Mouse (Mus musculus) myocyte (in vitro differentiated cells): ENCODE data around the gene Zfp526.

Source experiments
- CEBPB ChIP-seq: IDR thresholded peaks from 2 replicates; pipeline ENCODE4 v1.6.1; 2011; ENCODE audit warnings: mild to moderate bottlenecking, moderate library complexity; ENCODE audit not compliant: poor library complexity, insufficient read depth, severe bottlenecking
- MAX ChIP-seq: IDR thresholded peaks from one replicate; pipeline ENCODE4 v1.6.1; 2011; ENCODE audit warnings: low read depth, mild to moderate bottlenecking, control low read depth
- POLR2A ChIP-seq: IDR thresholded peaks from one replicate; pipeline ENCODE4 v1.6.1; 2011; ENCODE audit warnings: low read depth, mild to moderate bottlenecking, control low read depth, moderate library complexity; ENCODE audit not compliant: insufficient read length
- POLR2AphosphoS2 ChIP-seq: IDR thresholded peaks from one replicate; pipeline ENCODE4 v1.6.1; 2011; ENCODE audit warnings: low read depth, control low read depth; ENCODE audit not compliant: insufficient read length
- TCF12 ChIP-seq: IDR thresholded peaks from one replicate; pipeline ENCODE4 v1.6.1; 2011; ENCODE audit warnings: mild to moderate bottlenecking, control low read depth; ENCODE audit not compliant: poor library complexity, insufficient read depth, severe bottlenecking
- USF1 ChIP-seq: IDR thresholded peaks from one replicate; pipeline ENCODE4 v1.6.1; 2011; ENCODE audit warnings: low read depth, mild to moderate bottlenecking, control low read depth, moderate library complexity

DNA sequence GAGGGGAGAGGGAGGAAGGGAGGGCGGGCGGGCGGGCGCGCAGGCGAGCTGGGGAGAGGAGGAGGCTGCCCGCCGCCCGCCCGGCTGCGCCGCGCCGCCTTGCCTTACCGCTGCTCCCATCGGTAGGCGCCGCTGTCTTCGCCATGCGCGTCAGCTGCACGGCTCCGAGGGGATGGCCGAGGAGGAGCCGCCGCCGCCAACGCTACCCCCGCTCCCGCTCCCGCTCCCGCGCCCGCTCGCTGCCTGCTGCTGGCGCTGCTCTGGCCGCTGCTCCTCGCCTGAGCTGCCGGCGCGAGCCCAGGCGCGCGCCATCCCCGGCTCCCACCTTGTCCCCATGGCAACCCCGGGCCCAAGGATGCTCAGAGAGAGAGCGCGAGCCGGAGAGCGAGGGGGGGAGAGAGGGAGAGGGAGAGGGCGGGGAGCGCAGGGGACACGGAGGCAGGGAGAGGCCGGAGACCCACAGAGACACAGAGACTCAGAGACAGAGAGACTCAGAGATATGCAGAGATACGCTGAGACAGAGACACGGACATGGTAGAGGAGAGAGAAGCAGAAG lies 41.5 kb upstream of the Zfp526 start, which contains the start of gene Pou2f2:
- TF ChIP-seq POLR2A (no peak), POLR2AphosphoS2 (no peak), MAX (no peak), CEBPB (no peak), TCF12 (no peak), USF1 (no peak)
